Mouse (Mus musculus) neutrophil, adult 5-6 weeks (primary cell): ENCODE data around the gene Cldn16. TPM values are rescaled to one million over a fixed set of nuclear protein-coding genes. Genes with fewer than 3 reads are reported as not detected.

Experiments
- ATAC-seq: fragments of 151-379, 151-347 bp; 2 replicates; pipeline ENCODE4 v1.8.0; 2017; ENCODE audit warnings: mild to moderate bottlenecking, moderate TSS enrichment; ENCODE audit not compliant: insufficient number of reproducible peaks, poor library complexity, low FRiP score, severe bottlenecking; ENCODE audit errors: extremely low read depth
- total RNA-seq: library from RNA; stranded (forward); fragments of 200-1000 nt; gene quantifications from 2 replicates; pipeline ENCODE4 v1.2.3, GENCODE M21; 2017

The Cldn16 gene
- total RNA-seq, 1 experiment from 2014 or later, result not detected

GRCm38 (mm10) chr16:26530451-26530850 lies 67.5 kb downstream of the Cldn16 start:
- ATAC-seq, result no peak

- no peak for ATAC-seq
These were observed 69.4 kb downstream of the Cldn16 start for GRCm38 (mm10) chr16:26532287-26532686.

Other genes starting within 250 kb of the Cldn16 start
- gene Cldn1, start 91.3 kb upstream of the Cldn16 start, total RNA-seq, result 0.49 and 0.70 TPM in 2 replicates
- 0.23 TPM in 1 of 2 replicates, not detected in the other for gene Tmem207, start 63.6 kb downstream of the Cldn16 start, total RNA-seq
- gene Il1rap, start 118.6 kb downstream of the Cldn16 start, total RNA-seq, result 80.2 and 82.7 TPM in 2 replicates